Mouse (Mus musculus): ENCODE data around the gene Slc12a4.

The Slc12a4 gene

GRCm38 (mm10) chr8:105966692-105967311 is 905 bp upstream of the Slc12a4 start:
- DNase-seq, result no peak

- DNase-seq, result no peak
These were observed 512 bp downstream of the Slc12a4 start for GRCm38 (mm10) chr8:105965266-105965904.

DNA sequence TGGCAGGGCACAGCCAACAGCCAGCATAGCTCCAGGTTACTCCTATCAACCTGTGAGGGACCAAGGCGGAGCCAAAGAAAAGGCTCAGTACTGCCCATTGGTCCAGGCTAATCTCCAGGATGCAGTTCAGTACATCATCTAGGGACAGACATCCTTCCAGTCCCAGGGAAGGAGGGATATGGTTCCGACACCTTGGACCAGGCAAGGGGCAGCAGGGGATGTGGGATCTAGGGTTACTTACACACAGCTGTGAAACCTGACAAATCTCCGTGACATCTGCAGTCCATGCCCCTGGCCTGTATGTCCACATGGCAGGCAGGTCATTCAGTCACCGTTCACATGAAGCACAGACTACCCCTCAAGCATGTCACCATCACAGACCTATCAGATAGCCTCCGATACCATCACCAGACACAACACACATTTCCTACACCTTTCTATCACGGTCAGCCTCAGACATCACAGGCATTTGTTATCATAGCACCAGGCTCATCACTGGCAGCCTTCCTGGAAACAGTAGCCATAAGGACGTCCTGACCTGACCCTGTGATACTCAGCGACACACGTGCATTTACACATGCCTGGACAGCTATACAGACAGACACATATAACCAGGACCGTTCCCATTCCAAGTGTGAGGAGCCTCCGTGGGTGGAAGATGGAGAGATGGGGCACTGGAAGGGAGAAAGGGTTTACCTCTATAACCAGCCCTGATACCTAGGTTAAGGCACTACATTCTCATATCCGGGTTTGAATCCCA is 1.2 kb downstream of the Slc12a4 start:
- DNase-seq, result no peak

- no peak for DNase-seq
These were observed 4.4 kb downstream of the Slc12a4 start for GRCm38 (mm10) chr8:105961536-105961935.

GRCm38 (mm10) chr8:105961101-105961500 is 4.8 kb downstream of the Slc12a4 start:
- no peak for DNase-seq

DNA sequence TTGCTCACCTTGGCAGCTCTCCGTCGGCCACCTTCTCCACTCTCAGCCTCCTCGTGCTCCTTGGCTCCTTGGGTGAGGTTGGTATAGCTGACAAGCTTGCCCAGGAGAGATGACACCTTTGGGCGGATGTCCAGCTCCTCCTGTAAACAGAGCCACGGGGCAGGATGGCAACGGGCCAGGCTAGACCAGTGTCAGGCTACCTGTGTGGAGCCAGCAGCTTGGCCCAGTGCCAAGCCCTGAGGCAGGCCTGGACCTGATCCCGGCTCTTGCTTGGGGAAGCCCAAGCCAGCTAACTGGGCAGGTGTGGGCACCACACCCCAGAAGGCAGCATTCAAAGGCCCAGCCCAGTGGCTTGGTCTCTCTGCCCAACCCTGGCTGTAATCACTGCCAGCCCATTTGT is 6.5 kb downstream of the Slc12a4 start:
- peak; percentile 87 for DNase-seq

- DNase-seq, result no peak
These were observed 8.1 kb downstream of the Slc12a4 start for GRCm38 (mm10) chr8:105957813-105958212.

- no peak for DNase-seq
These were observed 9.3 kb downstream of the Slc12a4 start for GRCm38 (mm10) chr8:105956556-105956955.

GRCm38 (mm10) chr8:105951057-105951659 is 14.7 kb downstream of the Slc12a4 start:
- peak; percentile 47 for DNase-seq

DNA sequence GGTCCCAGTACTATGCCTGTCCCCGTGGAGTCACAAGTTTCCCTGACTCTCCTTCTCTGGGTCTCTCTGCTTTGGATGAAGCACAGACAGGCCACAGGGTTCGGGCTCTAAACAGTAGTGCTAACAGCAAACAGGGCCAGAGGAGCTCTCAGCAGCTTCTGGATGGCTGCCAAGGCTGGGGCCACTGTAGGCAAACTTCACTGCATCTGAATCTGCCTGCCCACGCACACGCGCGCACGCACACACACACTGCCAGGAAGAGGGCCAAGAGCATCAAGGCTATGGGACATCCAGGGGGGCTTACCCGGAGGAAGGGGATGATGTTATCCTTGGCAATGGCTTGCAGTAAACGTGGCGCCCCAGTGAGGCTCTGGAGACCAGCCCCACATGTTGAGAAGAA is 16.5 kb downstream of the Slc12a4 start:
- no peak for DNase-seq

DNA sequence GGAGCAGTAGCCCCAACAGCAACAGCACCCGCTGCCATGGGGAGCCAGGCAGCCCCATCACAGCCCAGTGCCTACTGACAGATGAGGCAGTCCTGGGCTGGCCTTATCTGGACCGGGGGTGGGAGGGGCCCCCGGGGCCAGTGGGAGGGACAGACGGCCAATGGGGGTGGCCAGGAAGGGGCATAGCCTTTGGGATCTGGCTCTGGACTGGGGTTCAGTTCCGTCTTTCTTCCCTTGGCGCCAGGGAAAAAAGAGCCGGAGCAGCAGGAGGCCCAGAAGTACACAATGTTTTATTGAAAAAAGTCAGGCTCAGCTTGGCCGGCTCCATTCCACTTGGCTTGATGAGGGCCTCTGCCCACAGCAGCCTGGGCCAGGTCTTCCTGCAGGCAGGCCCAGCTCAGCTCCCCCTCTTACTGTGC is 22.6 kb downstream of the Slc12a4 start, which contains the start of gene Lcat:
Lcat (minus strand) TSS at position 62 of the 419 bp plus-strand sequence.
- peak; percentile 48 for DNase-seq

GRCm38 (mm10) chr8:105942542-105942941 is 23.4 kb downstream of the Slc12a4 start:
- no peak for DNase-seq

DNA sequence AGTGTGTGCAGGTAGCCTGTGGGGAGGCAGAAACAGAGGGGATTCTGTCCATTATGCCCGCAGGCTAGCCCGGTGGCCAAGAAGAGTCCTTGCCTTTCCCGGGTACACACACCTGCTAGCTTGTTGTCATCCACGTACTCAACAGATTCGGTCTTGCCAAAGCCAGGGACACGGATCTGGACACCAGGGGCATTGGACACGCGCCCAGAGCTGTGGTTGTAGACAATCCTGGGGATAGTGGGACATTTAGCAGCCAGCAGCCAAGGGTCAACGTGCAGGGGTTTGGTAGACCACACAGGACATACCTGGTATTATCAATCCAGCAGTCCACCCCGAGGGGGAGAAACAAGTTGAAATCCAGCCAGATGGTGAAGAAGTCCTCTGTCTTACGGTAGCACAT is 23.9 kb downstream of the Slc12a4 start:
- no peak for DNase-seq

DNA sequence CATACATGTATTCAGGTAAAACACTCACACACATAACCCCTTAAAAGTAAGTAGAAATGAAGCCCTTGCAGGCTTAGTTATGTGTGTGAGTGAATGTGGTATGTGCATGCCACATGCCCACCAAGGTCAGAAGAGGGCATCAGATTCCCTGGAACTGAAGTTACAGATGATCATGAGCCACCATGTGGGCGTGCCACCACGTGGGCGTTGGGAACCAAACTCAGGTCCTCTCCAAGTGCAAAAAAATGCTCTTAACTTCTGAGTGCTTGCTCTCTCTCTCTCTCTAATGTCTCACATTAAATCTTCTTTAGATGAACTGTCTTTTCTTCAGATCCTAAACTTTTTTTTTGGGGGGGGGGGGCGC is 27.6 kb downstream of the Slc12a4 start, which contains the start of gene Psmb10:
Psmb10 (minus strand) TSS at position 139 of the 364 bp plus-strand sequence.
- DNase-seq, result no peak

DNA sequence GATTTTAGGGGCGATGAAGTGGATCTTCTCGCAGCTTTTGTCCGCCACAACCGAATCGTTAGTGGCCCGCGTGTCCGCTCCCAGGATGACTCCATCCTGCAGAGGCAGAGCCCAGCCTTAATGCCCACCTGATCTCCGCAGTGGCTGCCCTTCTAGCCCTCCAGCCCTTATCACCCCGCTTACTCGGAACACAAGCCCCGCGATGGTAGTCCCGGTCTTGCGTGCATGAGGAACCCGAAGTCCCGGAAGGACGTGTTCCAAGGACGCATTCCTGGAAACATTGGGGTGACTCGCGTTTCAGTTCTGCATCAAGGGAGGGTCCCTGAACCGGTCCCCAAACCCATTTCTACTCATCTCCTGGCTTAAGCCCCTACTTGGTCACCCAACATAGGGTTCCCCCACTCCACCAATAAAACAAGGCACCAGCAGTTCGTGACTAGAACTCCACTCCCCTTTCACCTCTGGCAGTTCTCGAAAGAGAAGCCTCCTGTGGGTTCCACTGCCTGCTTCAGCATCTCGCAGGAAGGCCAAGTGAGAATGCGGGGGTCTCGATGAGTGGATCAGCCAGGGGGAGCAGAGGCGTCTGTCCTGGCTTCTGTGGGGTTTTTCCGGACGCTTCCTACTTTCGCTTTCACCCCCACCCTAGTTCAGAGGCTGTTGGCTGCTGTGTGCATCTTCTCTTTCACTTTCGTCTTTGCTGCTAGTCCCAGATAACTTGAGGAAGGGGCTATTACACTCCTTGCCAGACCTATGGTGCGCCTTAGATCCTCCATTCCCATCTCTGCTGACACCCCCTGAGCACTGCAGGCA is 28.2 kb downstream of the Slc12a4 start:
- peak; percentile 46 for DNase-seq

GRCm38 (mm10) chr8:105936866-105937475 is 28.9 kb downstream of the Slc12a4 start:
- peak; percentile 93 for DNase-seq

DNA sequence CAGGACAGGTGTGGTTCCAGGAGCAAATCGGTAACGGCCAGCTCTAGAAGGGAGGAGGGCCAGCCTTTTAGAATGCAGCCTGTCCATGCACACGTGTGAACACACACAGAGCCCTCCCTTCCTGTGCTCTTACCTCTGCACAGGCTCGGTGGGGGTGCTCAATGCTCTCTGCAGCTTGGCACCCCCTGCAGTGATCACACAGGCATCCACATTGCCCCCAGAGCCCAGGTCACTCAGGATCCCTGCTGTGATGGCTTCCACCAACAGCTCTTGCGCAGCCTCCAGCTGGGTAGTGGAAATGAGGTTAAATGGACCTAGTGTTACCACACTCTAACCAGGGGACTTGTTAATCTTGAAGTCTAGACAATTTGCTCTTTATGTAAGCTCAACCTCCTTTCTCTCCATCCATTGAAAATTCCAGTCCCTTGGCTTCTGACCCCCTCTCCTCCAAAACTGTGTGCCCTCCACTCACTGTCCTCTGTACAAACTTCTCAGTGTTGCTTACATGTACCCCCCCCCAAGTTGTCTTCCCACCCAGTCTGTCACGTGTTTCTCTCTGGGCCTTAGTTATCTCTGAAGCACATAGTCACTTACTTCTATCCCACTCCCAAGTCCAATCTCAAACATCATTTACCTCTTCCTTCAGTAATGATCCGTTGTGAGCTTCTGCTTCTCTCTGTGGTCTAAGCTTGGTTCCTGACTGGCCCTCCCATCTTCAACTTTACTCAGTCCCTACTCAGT is 29.9 kb downstream of the Slc12a4 start:
- peak; percentile 56 for DNase-seq

GRCm38 (mm10) chr8:105935105-105935504 is 30.8 kb downstream of the Slc12a4 start:
- no peak for DNase-seq

DNA sequence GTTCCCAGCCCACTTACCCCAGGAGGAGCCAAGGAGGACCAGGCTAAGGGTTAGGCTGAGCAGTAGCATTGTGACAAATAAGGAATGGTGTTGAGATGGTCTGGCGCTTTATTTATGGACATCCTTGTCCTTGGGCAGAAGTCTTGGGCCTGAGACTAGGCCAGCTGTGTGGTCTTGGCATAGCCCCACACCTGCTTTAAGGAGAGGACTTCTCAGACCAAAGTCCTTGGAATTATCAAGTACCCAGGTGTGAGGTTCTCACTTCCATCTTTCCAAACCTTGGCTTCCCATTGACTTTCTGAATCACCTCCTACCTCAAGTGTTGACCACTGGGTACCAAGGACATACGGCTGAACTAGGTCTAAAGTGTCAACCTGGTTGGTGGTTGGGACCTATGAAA is 32.1 kb downstream of the Slc12a4 start, which contains the start of gene Ctrl:
Ctrl (minus strand) TSS at position 101 of the 400 bp plus-strand sequence.
- DNase-seq, result no peak

GRCm38 (mm10) chr8:105932525-105932924 is 33.4 kb downstream of the Slc12a4 start:
- DNase-seq, result no peak

- DNase-seq, result no peak
These were observed 34.6 kb downstream of the Slc12a4 start for GRCm38 (mm10) chr8:105931271-105931670.
